Mouse (Mus musculus) midbrain, embryonic 10.5 days (tissue): ENCODE measurements at regions not wholly inside any gene's neighbourhood (a gene's known extent, or its start where the extent isn't known, plus 50 kb on each side); places are given as distances from the start of the nearest gene placed in this dataset.

ENCODE experiments used
- DNase-seq: peaks from one replicate; pipeline ENCODE4 v3.0.0-alpha.2; 2017; ENCODE audit warnings: low spot score
- H3K27ac ChIP-seq: fragments of 300-500 bp; sonication (generic); replicated peaks from 2 replicates; pipeline ENCODE4 v1.5.1; 2016; ENCODE audit warnings: mild to moderate bottlenecking
- H3K27me3 ChIP-seq: fragments of 300-500 bp; sonication (generic); 2 replicates; pipeline ENCODE4 v1.6.1; 2016; ENCODE audit warnings: low read depth, mild to moderate bottlenecking; ENCODE audit not compliant: poor library complexity, severe bottlenecking
- H3K36me3 ChIP-seq: fragments of 300-500 bp; sonication (generic); 2 replicates; pipeline ENCODE4 v1.6.1; 2016; ENCODE audit warnings: mild to moderate bottlenecking, moderate library complexity
- H3K4me1 ChIP-seq: fragments of 300-500 bp; sonication (generic); 2 replicates; pipeline ENCODE4 v1.6.1; 2016
- H3K4me3 ChIP-seq: fragments of 300-500 bp; sonication (generic); 2 replicates; pipeline ENCODE4 v1.5.1; 2016; ENCODE audit warnings: mild to moderate bottlenecking, moderate library complexity
- H3K9me3 ChIP-seq: fragments of 300-500 bp; sonication (generic); replicated peaks from 2 replicates; pipeline ENCODE4 v1.6.1; 2016; ENCODE audit warnings: mild to moderate bottlenecking
- WGBS: fragments of 180-500 bp; shearing (Covaris S2); methylation state at CpG from one replicate; pipeline ENCODE4 v1.1.7; 2016; 5-methylcytosine and 5-hydroxymethylcytosine counted together

DNA sequence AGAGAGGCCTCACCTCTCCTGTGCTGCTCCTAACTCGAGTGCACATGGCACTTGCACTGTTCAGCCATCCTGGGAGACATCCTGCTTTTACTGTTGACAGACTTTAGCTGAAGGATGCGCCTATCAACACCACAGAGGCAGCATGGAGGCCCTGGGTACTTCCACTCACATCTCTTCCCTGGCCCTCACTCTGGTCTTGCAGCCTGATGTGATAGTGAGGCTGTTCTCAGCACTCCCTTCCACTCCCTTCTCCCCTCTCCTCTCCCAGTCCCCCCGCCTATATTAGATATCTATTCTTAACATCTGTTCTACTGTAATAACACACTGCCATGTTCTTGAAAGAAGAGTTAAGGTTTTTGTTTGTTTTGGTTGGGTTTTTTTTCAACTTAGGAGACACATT is 50.2 kb upstream of the Bod1 start:
- Histone ChIP-seq H3K4me3 (no peak overlapping the region), H3K4me1 (no peaks in the 10 kb centered on the region), H3K36me3 (no peaks in the 10 kb centered on the region), H3K9me3 (no peaks in the 10 kb centered on the region), H3K27ac (no peak overlapping the region), H3K27me3 (no peaks in the 10 kb centered on the region)
- no peak for DNase-seq
- WGBS, result 66% methylated on average over 3 of the region's 3 CpGs

DNA sequence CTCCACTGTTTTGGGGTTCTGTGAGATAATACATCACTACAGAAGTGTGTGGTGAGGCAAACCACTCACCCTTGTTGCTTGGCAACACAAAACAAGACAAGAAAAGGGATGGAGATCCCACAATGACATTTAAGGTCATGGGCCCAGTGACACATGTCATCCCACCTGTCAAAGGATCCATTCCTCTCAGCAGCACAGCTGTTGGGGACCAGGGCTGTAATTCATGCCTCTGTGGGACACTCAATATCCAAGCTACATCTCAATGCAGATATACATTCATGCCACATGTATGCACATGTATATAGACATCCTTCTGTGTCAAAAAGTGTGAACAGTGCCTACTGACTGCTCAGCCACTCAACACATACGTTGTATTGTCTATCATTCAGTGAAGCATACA is 52.8 kb upstream of the Bod1 start:
- Histone ChIP-seq H3K27ac (no peak overlapping the region), H3K36me3 (no peaks in the 10 kb centered on the region), H3K4me3 (no peak overlapping the region), H3K27me3 (no peaks in the 10 kb centered on the region), H3K9me3 (no peaks in the 10 kb centered on the region), H3K4me1 (no peaks in the 10 kb centered on the region)
- 81% methylated on average over 1 of the region's 1 CpGs for WGBS
- no peak for DNase-seq

GRCm38 (mm10) chr11:31725936-31726647 is 54.4 kb upstream of the Bod1 start:
- WGBS, result 91% methylated on average over 15 of the region's 15 CpGs
- H3K9me3 ChIP-seq, result no peaks in the 10 kb centered on the region

GRCm38 (mm10) chr11:31727289-31727688 is 55.6 kb upstream of the Bod1 start:
- Histone ChIP-seq H3K4me3 (no peak overlapping the region), H3K27me3 (no peaks in the 10 kb centered on the region), H3K4me1 (peaks cover 24% of the 10 kb centered on the region), H3K27ac (no peak overlapping the region), H3K9me3 (no peaks in the 10 kb centered on the region), H3K36me3 (no peaks in the 10 kb centered on the region)
- WGBS, result 87% methylated on average over 8 of the region's 8 CpGs
- DNase-seq, result no peak

More at GRCm38 (mm10) chr11:31725936-31726647, 54.4 kb upstream of the Bod1 start:
- no peak for DNase-seq
- Histone ChIP-seq H3K27me3 (no peaks in the 10 kb centered on the region), H3K36me3 (no peaks in the 10 kb centered on the region), H3K4me3 (no peak overlapping the region), H3K27ac (no peak overlapping the region), H3K4me1 (peaks cover 14% of the 10 kb centered on the region)

DNA sequence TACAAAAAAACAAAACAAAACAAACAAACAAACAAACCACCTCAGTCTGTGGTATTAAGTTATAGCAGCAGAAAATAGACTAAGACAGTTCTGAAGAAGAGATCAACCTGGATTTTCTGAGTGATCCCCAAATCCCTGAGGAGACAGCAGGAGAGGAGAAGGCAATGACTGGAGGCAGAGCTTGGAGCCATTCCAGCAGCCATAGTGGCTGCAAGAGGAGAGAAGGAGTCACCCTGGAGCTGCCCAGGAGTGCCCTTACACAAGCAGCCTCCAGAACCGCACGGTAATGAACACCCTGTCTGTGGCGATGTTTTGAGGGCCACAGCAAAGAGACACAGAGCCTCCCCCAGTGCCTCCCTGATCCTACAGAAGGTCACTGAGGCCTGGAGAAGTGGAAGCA is 58.0 kb upstream of the Bod1 start:
- Histone ChIP-seq H3K4me1 (peaks cover 49% of the 10 kb centered on the region), H3K36me3 (no peaks in the 10 kb centered on the region), H3K9me3 (no peaks in the 10 kb centered on the region), H3K27ac (peak overlapping the region; percentile 28; the same call in 1 of the 2 replicates), H3K27me3 (no peaks in the 10 kb centered on the region), H3K4me3 (no peak overlapping the region)
- 79% methylated on average over 3 of the region's 3 CpGs for WGBS
- DNase-seq, result no peak

DNA sequence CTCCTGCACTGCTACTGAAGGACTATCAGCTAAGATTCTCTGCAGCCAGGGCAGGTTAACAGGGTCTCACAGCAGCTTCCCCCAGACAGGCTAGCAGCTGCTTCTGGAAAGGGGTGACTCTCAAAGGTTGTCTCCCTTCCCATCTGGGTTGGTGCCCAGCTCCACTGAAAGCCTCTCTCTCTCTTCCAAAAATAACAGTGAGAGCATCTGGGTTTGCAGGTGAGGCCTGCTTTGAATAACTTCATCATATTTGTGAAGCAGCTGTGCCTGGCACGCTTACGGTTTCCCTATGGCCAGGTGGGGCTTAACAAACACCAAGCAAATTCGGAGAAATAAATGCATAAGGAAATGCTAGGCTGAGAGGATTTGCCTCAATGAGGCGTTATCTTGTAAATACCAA is 58.5 kb upstream of the Bod1 start:
- WGBS, result 76% methylated on average over 4 of the region's 4 CpGs
- no peaks in the 10 kb centered on the region for H3K36me3 ChIP-seq
- no peaks in the 10 kb centered on the region for H3K27me3 ChIP-seq
- H3K4me3 ChIP-seq, result no peak overlapping the region
- H3K9me3 ChIP-seq, result no peaks in the 10 kb centered on the region
- H3K4me1 ChIP-seq, result peaks cover 53% of the 10 kb centered on the region
- DNase-seq, result no peak
- peak overlapping the region; percentile 28; the same call in 1 of the 2 replicates for H3K27ac ChIP-seq

- H3K9me3 ChIP-seq, result no peaks in the 10 kb centered on the region
- H3K27ac ChIP-seq, result 0 out of 2 replicates have a peak overlapping the region, but pooled peaks have one; percentile 58
- 23% methylated on average over 3 of the region's 3 CpGs for WGBS
- no peak overlapping the region for H3K4me3 ChIP-seq
- H3K4me1 ChIP-seq, result peaks cover 57% of the 10 kb centered on the region
- H3K36me3 ChIP-seq, result no peaks in the 10 kb centered on the region
- no peaks in the 10 kb centered on the region for H3K27me3 ChIP-seq
- DNase-seq, result no peak
Measured at GRCm38 (mm10) chr11:31730680-31731079, 59.0 kb upstream of the Bod1 start.

GRCm38 (mm10) chr11:31731459-31731858 is 59.8 kb upstream of the Bod1 start:
- 68% methylated on average over 4 of the region's 4 CpGs for WGBS
- Histone ChIP-seq H3K4me1 (peaks cover 57% of the 10 kb centered on the region), H3K27me3 (no peaks in the 10 kb centered on the region), H3K9me3 (no peaks in the 10 kb centered on the region), H3K36me3 (no peaks in the 10 kb centered on the region), H3K4me3 (no peak overlapping the region), H3K27ac (peak overlapping the region; percentile 58)
- DNase-seq, result no peak

GRCm38 (mm10) chr11:31732342-31732741 is 60.7 kb upstream of the Bod1 start:
- Histone ChIP-seq H3K4me1 (peaks cover 57% of the 10 kb centered on the region), H3K36me3 (no peaks in the 10 kb centered on the region), H3K9me3 (no peaks in the 10 kb centered on the region), H3K4me3 (no peak overlapping the region), H3K27ac (0 out of 2 replicates have a peak overlapping the region, but pooled peaks have one; percentile 73), H3K27me3 (no peaks in the 10 kb centered on the region)
- 61% methylated on average over 3 of the region's 3 CpGs for WGBS
- DNase-seq, result no peak

DNA sequence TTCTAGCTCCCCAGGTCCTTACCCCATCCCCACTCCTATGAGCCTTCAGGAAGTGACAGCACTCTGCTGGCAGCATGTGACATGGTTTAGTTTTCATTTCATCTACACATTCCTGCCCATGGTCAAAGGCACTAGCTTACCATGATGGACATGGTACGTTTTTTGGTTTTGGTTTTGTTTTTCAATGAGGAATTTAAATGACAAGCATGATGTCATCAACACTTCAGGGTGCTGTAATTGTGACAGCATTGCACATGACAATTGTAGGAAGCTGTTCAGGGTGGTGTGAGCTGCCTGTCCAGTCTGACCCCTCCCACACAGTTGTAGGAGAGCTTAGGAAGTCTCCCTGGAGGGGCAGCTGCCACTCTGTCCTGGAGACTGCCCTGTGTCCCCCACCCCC is 61.3 kb upstream of the Bod1 start:
- no peak for DNase-seq
- H3K36me3 ChIP-seq, result no peaks in the 10 kb centered on the region
- H3K9me3 ChIP-seq, result no peaks in the 10 kb centered on the region
- no peak overlapping the region for H3K4me3 ChIP-seq
- H3K27me3 ChIP-seq, result no peaks in the 10 kb centered on the region
- H3K4me1 ChIP-seq, result peaks cover 57% of the 10 kb centered on the region
- WGBS, result 74% methylated on average over 1 of the region's 1 CpGs
- peak overlapping the region; percentile 73 for H3K27ac ChIP-seq

GRCm38 (mm10) chr11:31734091-31734490 is 62.4 kb upstream of the Bod1 start:
- Histone ChIP-seq H3K4me1 (peaks cover 57% of the 10 kb centered on the region), H3K36me3 (no peaks in the 10 kb centered on the region), H3K27me3 (no peaks in the 10 kb centered on the region), H3K4me3 (no peak overlapping the region), H3K27ac (peak overlapping the region; percentile 73), H3K9me3 (no peaks in the 10 kb centered on the region)
- WGBS, result 72% methylated on average over 4 of the region's 4 CpGs
- DNase-seq, result no peak

- 95% methylated on average over 6 of the region's 6 CpGs for WGBS
- no peak for DNase-seq
- no peaks in the 10 kb centered on the region for H3K36me3 ChIP-seq
- H3K4me1 ChIP-seq, result peaks cover 51% of the 10 kb centered on the region
- peak overlapping the region; percentile 73 for H3K27ac ChIP-seq
- H3K9me3 ChIP-seq, result no peaks in the 10 kb centered on the region
- no peaks in the 10 kb centered on the region for H3K27me3 ChIP-seq
- H3K4me3 ChIP-seq, result no peak overlapping the region
Measured at GRCm38 (mm10) chr11:31735257-31735656, 63.6 kb upstream of the Bod1 start.

DNA sequence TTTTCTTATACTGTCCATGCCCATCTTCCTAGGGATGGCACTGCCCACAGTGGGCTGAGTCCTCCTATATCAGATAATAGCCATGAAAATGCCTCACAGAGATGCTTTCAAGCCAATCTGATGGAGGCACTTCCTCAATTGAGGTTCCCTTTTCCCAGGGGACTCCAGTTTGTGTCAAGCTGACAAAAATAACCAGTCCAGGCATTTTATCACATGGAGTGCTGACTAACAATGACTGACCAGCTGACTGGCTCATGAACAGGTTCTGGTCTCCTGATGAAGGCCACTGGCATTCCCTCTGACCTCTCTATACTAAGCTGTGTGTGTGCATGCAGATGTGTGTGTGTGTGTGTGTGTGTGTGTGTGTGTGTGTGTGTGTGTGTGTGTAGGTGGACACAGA is 64.4 kb upstream of the Bod1 start:
- Histone ChIP-seq H3K9me3 (no peaks in the 10 kb centered on the region), H3K27ac (no peak overlapping the region), H3K36me3 (no peaks in the 10 kb centered on the region), H3K4me3 (no peak overlapping the region), H3K27me3 (no peaks in the 10 kb centered on the region), H3K4me1 (peaks cover 42% of the 10 kb centered on the region)
- DNase-seq, result no peak
